Mouse (Mus musculus): ENCODE measurements around the gene Tmem120a.

Gene Tmem120a

DNA sequence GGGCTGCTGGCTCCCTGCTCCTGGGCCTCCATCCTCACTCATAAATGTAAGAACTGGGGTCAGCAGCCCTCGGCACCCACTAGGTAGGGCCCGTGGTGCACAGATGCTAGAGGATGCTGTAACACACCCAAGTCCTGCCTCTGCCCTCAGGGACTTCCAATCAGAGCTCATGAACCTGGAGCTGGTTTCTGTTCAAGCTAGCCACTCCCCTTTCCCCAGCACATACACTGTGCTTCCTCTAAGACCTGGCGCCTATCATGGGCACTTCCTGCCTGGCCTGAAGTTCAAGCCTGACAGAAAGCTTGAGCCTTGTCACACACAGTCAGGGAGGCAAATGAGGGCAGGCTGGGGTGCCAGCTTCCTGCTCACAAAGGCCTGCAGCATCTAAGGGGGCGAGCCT, 11.2 kb downstream of the Tmem120a start:
- 87% methylated on average over 4 of the region's 4 CpGs for WGBS

DNA sequence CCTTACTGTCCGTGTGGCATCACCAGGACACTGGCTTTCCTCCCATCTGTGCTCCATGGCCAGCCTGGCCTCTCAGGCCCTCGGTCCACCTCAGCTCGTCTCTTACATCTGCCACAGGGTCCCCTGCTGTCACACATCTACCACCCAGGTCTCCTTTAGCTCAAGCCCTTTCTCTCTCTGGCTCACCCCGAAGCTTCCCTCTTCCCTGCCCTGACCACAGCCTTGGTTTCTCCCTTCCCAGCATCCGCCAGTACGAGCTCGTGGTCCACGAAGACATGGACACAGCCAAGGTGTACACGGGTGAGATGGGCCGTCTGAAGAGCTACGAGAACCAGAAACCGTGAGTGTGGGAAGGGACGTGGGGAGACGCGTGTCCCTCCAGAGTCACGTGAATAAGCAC, 12.9 kb downstream of the Tmem120a start:
- 95% methylated on average over 16 of the region's 16 CpGs for WGBS

DNA sequence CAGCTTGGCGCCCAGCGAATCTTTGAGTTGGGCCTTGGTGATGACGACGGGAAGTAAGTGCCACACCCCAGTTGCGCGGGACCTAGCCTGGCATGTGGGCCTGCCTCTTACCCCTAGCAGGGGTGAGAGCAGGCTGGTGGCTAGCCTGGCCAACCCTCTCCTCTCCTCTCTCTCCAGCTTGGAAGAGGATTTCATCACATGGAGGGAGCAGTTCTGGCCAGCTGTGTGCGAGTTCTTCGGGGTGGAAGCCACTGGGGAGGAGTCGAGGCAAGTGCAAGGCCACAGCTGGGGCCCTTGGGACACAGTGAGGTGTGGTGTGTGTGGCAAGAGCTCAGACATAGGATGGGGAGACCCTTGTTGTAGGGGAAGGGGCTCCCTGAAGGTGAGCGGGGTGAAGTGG, 13.3 kb downstream of the Tmem120a start:
- 92% methylated on average over 10 of the region's 10 CpGs for WGBS

DNA sequence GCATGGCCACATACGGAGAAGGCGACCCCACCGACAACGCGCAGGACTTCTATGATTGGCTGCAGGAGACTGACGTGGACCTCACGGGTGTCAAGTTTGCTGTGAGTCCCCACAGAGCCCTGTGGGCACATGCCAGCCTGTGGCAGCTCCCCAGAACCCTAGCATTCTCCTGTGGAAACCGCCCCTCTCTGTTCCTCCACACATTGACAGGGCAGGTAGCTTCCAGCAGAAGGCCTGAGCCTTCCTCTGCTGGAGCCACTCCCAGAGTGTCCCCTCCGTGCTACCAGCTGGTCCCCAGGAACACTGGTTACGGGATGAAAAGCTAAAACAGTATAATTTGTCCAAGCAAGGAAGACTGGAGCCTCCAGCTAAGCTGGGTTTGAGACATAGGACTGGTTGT, 14.0 kb downstream of the Tmem120a start:
- WGBS = 95% methylated on average over 10 of the region's 10 CpGs

DNA sequence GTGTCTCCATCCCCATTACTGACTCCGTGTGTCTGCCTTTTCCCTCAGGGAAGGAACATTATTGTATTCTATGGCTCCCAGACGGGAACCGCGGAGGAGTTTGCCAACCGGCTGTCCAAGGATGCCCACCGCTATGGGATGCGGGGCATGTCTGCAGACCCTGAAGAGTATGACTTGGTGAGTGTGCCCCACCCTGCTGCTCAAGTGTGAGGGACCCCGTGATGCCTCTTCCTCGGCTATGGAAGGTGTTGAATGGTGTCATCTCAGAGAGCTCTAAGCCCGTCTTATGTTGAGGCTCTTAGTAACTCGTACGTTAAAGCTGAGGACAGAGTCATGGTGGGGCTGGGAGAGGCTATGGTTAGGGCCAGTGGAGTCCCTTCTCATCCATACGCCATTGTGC, 14.9 kb downstream of the Tmem120a start:
- WGBS = 93% methylated on average over 13 of the region's 13 CpGs

DNA sequence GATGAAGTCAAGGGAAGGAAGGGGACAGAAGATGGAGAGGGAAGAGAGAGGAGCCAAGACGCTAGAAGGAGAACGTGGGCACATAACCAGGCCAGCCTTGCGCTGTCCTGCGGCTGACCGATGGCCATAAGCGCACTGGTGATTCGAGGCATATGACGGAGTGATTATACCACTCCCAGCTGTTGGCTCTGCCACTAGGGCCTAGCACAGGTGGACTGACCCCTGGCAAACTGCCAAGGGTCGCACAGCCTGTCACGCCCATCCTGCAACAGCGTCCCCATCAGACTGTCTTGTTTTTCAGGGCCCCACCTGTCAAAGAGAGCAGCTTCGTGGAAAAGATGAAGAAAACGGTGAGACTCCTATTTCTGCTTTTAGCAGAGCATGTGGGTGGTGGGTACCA, 15.9 kb downstream of the Tmem120a start:
- 89% methylated on average over 13 of the region's 13 CpGs for WGBS

DNA sequence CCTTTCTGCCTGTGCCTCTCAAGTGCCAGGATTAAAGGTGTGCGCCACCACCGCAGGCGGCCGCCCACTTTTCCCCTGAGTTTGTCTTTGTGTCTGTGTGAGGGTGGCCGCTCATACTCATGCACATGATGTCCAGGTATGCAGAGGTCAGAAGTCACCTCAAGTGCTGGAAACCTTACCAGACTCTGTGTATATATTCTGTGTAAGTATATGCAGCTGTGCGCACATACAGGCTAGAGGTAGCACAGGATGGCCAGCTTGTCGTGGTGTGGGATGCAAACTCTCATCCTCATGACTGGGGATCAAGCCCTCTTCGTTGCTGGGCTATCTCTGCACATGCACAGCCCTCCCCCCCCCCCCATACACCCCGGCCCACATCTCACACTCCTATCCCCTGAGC, 16.4 kb downstream of the Tmem120a start:
- 94% methylated on average over 9 of the region's 9 CpGs for WGBS

DNA sequence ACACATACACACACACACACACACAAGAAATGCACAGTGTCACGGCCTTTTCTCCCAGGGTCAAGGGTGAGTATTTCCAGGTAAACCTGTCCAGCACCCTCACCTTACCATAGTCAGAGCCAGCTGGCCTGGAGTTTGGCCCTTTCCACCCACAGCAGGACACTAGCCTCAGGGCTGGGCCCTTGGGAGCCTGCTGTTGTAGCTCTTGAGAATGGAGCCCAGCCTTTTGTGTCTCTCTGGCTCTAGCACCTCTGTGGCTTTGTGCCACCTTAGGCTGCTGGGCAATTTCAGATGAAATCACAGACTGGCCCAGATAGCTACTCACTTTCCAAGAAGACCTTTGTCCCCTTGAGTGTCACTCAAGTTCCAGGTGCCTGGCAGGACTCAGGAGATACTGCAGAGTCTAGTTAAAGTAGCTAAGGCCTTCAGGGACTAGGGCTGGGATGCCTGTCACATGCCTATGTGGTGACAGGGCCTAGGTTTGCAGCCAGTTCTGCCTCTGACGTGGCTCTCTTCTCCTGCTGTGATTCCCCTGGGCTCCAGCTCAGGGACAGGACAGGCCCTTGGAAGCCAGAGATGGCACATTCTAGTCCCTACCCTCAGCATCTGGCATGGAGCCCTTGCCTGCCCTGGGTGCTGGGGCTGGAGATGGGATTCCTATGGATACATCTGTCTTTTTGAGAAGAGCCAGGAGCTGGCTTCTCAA, 17.5 kb downstream of the Tmem120a start:
- 85% methylated on average over 2 of the region's 2 CpGs for WGBS

DNA sequence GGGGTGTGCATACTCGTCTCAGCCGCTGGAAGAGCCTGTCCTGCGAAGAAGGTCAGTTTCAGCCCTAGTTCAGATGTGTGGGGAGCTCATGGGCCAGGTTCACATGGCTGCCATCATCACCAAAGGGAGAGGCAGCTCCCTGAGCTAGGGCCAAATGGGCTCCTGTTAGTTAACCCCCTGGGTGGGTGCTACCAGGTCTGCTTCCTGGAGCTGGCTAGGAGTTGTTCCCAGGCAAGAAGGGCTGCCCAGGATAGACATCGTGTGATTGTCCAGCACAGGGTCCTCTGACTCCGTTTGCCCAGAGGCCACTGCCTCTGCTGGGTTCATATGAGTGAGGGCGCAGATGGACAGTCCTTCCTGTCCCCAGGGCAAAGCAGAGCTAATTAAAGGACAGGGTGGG, 18.3 kb downstream of the Tmem120a start:
- WGBS = 54% methylated on average over 6 of the region's 6 CpGs

DNA sequence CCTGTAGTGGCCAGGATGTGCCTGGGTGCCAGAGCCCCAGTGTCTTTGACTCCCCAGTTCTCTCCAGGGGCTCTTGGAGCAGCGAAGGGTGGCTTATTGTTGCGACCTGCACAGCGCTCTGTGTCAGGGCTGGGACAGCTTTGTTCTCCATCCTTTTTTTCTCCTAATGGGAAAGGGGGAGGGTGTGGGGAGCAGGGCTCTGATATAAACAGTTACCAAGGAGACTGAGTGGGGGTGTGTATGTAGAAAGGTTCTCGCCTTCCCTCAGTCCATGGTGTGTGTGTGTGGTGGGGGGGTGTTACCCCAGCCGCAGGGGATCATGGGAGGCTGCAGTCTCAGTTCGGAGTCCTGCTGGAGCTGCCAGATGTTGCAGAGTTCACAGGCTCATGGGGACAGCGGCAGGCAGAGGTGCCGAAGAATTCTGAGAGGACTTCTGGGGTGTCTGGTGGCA, 18.8 kb downstream of the Tmem120a start:
- 17% methylated on average over 8 of the region's 8 CpGs for WGBS

DNA sequence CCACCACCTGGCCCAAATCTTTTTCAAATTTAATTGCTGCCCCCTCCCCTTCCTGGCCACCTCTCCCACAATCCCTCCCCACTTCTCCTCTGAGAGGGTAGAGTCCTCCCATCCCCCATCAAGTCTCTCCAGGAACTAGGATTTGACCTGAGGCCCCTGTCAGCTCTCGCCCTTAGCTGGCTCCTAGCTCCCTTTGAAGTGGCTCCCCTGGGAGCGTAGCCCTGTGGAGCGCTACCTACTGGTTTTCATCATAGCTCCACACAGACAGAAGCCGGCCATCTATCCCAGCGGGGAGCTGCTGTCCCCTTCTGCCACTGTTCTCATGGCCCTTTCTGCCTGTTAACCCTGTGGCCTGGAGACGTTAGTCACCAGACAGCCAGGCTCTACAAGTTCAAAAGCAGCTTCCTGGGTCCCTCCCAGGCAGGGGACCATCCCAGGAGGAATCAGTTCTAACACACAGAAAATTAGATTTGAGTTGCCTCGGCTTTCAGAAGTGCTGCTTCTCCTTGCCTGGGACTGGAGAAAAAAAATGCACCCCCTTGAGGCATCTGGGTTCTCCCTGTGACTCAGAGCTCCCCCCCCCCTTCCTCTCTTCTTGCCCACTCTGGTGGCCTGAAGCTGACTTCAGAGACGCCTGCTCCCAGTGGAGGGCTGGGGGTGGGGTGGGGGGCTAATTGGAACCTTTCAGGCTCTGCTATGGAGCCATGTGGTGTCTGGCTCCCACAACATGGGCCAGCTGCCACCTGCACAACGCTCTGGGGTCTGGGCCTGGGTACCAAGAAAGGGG, 19.5 kb downstream of the Tmem120a start:
- 46% methylated on average over 9 of the region's 9 CpGs for WGBS

DNA sequence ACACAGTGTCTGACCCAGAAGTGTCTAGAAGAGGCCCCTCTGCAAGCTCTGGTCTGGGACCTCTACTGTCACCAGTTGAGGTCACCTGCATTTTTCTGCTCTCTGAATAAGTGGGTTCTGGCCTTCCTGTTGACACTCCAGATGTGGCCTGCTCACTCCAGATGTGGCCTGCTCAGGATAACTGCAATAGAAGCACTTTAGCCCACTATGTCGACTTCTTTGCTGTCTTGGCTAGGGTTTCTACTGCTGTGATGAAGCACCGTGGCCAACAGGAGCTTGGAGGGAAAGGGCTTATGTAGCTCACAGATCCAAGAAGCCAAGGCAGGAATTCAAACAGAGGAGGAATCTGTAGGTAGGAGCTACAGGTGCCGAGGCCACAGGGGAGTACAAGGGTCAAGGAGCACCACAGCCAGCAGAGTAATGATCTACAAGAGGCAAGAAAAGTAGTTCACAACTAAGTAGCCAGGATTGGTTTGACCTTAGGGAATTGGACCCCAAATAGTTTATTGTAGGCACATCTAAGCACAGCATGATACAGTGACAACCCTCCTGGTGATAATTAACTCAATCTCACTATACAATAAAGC, 21.0 kb downstream of the Tmem120a start:
- 71% methylated on average over 3 of the region's 3 CpGs for WGBS

DNA sequence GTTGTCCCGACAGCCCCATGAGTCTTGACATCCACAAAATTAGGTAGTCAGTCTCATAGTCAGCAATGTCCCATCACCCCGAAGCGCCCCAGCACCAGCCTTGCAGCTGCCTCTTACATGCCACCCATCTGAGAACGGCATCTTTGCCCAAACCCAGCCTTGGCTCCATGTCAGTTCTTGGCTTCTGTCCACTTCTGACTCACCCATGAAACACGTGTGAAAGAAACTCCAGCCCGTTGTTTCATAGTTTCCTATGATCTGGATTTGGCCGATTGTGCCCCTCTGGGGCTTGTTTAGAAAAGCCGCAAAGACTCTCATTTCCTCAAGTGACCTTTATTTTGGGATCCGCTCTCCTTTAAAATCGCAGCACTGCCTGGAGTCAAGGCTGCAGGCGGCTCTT, 22.1 kb downstream of the Tmem120a start:
- WGBS = 24% methylated on average over 11 of the region's 11 CpGs

DNA sequence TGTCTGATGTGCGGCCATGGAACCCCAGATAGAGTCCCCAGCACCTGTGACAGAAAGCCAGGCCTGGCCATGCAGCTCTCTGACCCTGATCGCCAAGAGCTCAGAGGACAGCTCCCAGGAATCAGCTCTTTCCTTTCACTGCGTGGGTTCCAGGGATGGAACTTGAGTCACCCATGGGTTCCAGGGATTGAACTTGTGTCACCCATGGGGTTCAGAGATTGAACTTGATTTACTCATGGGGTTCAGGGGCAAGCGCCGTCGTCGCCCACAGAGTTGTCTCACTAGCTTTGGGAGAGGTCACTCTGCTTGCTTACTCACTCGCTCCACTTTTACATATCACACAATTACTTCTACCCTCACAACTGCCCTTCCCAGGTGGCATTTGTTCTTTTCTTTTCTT, 23.2 kb downstream of the Tmem120a start:
- WGBS = 97% methylated on average over 8 of the region's 8 CpGs

DNA sequence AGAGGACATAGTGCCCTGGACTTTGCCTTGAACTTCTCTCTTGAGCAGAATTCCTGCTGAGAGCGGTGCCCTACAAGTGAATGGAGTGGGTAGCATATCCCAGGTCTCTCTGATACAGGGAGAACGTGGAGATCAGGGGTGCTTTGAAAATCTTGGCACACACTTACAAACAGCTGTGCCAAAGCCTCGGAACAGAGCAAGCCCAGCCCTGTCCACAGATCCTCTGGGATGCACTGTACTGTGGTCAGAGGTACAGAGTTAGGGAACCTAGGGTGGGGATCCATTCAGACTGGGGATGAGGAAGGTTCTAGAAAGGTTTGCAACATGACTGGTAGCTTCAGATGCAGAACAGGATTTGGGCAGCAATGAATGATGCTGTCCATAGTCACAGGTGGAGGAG, 24.1 kb downstream of the Tmem120a start:
- 46% methylated on average over 3 of the region's 3 CpGs for WGBS

DNA sequence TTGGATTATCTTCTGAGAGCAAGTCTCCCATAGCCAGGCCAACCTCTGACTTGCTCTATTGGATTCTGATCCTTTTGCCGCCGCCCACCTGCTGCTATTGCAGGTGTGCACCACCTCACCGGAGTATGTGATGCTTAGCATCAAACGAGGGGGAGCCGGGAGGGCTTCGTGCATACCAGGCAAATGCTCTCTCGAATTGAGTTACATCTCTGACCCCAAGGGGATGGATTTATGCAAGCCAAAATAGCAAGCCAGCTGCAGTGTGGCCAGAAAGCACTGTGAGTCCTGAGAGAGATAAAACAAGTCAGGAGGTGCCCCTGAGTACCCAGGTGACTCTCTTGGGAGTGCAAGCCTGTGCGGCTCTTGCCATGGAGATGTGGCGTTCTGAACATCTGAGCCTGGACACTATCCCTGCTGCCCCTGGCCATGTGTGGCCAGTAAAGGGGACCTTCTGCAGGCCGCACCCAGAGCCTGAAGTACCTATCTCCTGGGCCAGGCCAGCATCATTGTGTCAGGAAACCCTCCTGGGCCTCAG, 24.6 kb downstream of the Tmem120a start:
- WGBS = 86% methylated on average over 10 of the region's 10 CpGs

DNA sequence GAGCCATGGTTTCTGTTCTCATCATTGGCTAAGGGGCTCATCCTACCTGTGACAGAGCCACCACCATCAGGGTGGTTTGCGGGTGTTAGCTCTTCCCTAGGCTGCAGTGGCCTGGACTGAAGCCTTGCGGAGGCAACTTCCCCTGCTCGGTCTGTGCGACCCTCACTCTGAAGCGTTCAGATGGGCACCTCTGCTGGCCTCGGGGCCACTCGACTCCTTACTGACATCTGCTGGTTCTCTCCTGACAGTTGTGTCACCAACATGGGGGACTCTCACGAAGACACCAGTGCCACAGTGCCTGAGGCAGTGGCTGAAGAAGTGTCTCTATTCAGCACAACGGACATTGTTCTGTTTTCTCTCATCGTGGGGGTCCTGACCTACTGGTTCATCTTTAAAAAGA, 28.6 kb downstream of the Tmem120a start:
- WGBS = 61% methylated on average over 10 of the region's 10 CpGs

DNA sequence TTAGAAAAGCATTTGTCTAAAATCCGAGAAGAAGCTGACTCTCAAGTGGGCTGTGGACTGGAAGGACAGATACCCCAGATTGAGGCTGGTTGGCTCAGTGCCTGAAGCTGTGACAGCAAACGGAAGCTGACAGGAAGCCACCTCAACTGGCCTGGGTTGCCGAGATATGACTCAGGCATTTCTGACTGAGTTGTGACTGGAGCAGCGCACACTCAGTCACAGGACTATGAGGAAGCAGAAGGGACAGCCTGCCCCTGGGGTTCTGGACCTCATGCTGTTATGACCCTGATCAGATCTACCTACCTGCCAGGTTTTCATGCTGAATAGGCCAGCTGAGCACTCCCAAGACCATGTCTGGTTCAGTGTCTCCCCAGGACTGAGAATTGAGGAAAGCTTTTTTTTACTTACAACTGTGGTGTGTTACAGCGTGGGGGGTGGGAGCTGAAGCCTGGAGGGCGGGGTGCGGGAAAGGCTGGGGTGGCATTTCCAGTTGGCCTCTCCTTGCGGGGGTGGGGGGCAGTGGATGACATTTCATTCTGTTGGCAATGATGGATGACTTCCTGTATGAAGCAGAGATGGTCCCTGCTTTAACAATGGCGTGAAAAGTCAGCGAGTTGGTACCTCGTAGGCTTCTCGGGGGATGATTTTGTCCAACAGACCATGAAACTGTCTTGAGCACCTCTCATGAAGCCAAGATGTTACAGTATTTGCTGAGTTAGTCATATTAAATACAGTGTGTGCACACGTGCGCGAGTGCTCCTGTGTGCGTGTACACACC, 30.6 kb downstream of the Tmem120a start:
- 68% methylated on average over 16 of the region's 16 CpGs for WGBS

DNA sequence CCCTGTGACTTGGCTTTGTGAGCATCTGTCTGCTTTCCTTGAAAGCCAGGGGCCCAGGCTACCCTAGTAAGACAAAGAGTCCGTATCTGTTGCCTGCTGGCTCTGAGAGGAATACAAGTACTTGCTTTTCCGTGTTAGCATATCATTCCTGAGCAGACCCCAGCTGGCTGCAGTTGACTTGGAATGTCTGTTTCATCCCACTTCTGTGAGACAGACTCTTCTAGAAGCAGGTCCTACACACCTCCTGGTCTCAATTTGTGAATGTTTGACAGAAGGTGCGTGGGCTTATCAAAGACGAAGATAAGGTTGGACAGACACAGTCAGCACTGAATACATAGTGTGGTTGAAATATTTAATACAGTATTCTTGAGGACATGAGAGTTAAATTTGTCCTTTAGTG, 31.4 kb downstream of the Tmem120a start:
- 52% methylated on average over 4 of the region's 4 CpGs for WGBS

DNA sequence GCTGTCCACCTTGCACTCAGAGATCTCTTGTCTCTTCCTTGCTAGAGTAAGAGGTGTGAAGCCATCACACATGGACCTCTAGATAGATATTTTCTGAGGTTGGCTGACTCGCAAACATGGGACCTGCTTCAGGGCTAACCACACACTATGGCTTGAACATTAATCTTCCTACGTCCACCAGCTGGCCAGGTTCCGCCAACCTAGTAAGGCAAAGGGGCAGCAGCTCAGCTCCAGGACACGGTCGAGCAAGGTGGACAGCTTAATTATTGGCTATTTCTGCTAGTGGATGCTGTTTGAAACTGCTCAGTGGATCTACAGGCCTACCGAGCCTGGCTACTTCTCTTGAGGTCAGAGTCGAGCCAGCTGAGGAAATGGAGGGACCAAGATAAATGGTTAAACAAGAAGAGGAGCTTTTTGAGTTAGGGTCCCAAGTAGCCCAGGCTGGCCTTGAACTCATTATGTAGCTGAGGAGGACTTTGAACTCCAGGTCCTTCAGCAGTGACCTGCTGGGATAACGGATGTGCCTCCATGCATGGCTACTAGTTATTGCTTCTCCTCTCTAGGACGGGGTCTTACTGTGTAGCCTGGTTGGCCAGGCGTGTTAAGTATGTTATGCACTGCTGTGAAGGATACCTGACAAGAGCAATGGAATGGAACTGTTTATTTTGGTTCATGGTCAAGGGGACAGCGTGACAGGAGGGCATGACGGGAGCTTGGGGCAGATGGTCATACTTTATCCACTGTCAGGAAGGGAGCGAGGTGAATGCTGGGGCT, 32.5 kb downstream of the Tmem120a start:
- 94% methylated on average over 13 of the region's 13 CpGs for WGBS

DNA sequence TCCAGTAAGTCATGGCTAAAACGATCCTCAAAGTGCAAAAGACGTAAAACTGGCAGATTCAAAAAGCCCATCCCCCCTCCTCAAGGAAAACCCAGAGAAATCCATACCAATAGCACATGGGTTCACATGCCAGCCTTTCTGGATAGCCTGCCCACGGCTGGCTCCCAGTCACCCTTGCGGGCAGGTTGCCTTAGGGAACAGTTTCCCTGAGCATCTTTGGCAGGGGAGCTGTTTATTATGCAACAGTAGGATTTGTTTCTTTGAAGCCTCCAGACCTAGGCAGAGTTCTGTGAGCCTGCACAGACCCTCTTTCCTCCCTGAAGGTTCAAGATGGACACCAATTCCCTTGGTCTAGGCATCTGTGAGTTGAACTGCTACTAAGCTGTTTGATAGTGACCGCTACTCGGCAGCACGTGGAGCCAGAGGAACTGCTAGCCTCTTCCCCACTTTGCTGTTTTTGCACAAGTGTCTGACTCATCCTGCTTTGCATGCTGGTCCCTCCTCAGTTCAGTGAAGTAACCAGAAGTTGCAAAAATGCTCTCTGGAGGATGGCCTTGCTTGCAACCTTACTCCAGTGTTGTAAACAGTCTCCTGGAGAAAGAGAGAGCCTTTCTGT, 33.5 kb downstream of the Tmem120a start:
- 33% methylated on average over 7 of the region's 7 CpGs for WGBS

Data from cerebral cortex, adult 2 months (tissue).